ENCODE assay signal across 18 mouse cellular contexts in the genomic region with DNA sequence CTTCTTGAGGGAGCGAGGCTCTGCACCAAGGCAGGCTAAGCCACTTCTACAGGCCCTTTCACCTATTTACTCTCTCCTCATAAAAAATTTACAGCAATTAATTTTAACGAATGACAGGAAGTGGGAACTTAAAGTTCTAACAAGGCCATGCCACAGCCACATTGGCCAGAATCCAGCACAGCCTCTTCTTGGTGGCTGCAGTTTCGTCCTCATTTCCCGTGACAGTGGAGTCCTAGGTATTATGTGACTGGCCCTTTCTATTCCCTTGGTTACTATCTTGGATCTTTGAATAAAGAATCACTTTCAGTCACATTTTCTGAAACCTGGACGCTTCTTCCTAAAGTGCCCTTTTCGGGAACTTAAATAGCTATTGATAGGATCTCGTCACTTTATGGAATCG.
DNase-seq lines count a peak whose midpoint lies in the region; TF ChIP-seq lines count a peak whose summit lies in the region.
"Had no signal": no experiment of that assay in that cellular context is flagged by ENCODE, and none has a peak within 500 bp of the region (broad histone marks: within the 10 kb centered on the region; RNA-seq: fewer than 3 reads in every experiment).

No protein-coding gene starts in this region.

- TF ChIP-seq CTCF in heart, adult 2 months (IDR thresholded peaks at IDR 0.05) = no peak

- TF ChIP-seq EP300 in heart, adult 2 months (IDR thresholded peaks at IDR 0.05; ENCODE audit: insufficient read depth, low read depth, low read length) = no peak

- H3K79me2 ChIP-seq in heart, adult 2 months (replicated peaks; ENCODE audit: control insufficient read depth, insufficient read depth, low read length) = no peaks in the 10 kb centered on the region

- no peaks in the 10 kb centered on the region for H3K27me3 ChIP-seq in heart, adult 2 months (ENCODE audit: control insufficient read depth, insufficient read depth, low read length)
- H3K27me3 ChIP-seq: embryonic facial prominence, embryonic 12.5 days; embryonic facial prominence, embryonic 15.5 days; hindbrain, embryonic 12.5 days; hindbrain, embryonic 15.5 days had no signal

- H3K36me3 ChIP-seq in heart, adult 2 months (ENCODE audit: control insufficient read depth, insufficient read depth, low read length) = no peaks in the 10 kb centered on the region
- H3K36me3 ChIP-seq: embryonic facial prominence, embryonic 12.5 days; embryonic facial prominence, embryonic 15.5 days; hindbrain, embryonic 12.5 days; hindbrain, embryonic 15.5 days had no signal

- H3K9ac ChIP-seq in heart, adult 2 months (ENCODE audit: low read depth, low read length) = no peak overlapping the region
- H3K9ac ChIP-seq: embryonic facial prominence, embryonic 12.5 days; embryonic facial prominence, embryonic 15.5 days; forebrain, postnatal 0 days; hindbrain, embryonic 12.5 days; hindbrain, embryonic 15.5 days had no signal

- no peak overlapping the region for H3K27ac ChIP-seq in heart, adult 2 months
- H3K27ac ChIP-seq: embryonic facial prominence, embryonic 12.5 days; embryonic facial prominence, embryonic 15.5 days; hindbrain, embryonic 12.5 days; hindbrain, embryonic 15.5 days had no signal

- DNase-seq in adrenal gland, adult (ENCODE audit: inconsistent age in 2 of 2, low spot score in 1 of 2) = peak; percentile 59 to 66
- no peak for DNase-seq in adrenal gland, postnatal 4 days (ENCODE audit: low spot score in 2 of 2)
- peak; percentile 39 for DNase-seq in heart, adult 11 months
- no peak for DNase-seq in heart, adult 2 months
- DNase-seq in MN1 (ENCODE audit: low spot score) = peak; percentile 26
- DNase-seq in adrenal gland, postnatal 25 days = peak; percentile 26
- no peak for DNase-seq in thymus, postnatal 36 days
- DNase-seq in layer of hippocampus, adult 8-10 months (ENCODE audit: low spot score in 2 of 2) = no peak
- DNase-seq: cerebellum, adult 11 months; cerebellum, adult 2 months; cerebellum, adult 9-11 months; cerebellum, postnatal 25 days; forebrain, postnatal 0 days; gastrocnemius, postnatal 25 days had no signal

- no peak for TF ChIP-seq POLR2A in heart, adult 2 months (IDR thresholded peaks at IDR 0.05; ENCODE audit: insufficient read depth, low read depth, low read length)

- H3K4me1 ChIP-seq in heart, adult 2 months (ENCODE audit: control insufficient read depth, insufficient read depth, low read length) = no peaks in the 10 kb centered on the region
- H3K4me1 ChIP-seq: embryonic facial prominence, embryonic 15.5 days had no signal

- H3K4me3 ChIP-seq in heart, adult 2 months = no peak overlapping the region
- H3K4me3 ChIP-seq: embryonic facial prominence, embryonic 12.5 days; embryonic facial prominence, embryonic 15.5 days; hindbrain, embryonic 12.5 days; hindbrain, embryonic 15.5 days had no signal

- WGBS in heart, adult 2 months = 75% methylated on average over 8 of the region's 8 CpGs

- intact Hi-C loops in heart, adult 2 months (cut with DNase I) = no loop called here

Comparison
In these comparisons a context has a peak if more than half of its experiments do, and no peak if none do; other contexts are left out.
1. DNase-seq: peak in adrenal gland, adult (2 of 2), heart, adult 11 months (single experiment), MN1 (single experiment) and adrenal gland, postnatal 25 days (single experiment); none in adrenal gland, postnatal 4 days (0 of 2), heart, adult 2 months (0 of 2), thymus, postnatal 36 days (0 of 2) and layer of hippocampus, adult 8-10 months (0 of 2).